8 mouse cellular contexts compared by ENCODE assay signal in the genomic region with DNA sequence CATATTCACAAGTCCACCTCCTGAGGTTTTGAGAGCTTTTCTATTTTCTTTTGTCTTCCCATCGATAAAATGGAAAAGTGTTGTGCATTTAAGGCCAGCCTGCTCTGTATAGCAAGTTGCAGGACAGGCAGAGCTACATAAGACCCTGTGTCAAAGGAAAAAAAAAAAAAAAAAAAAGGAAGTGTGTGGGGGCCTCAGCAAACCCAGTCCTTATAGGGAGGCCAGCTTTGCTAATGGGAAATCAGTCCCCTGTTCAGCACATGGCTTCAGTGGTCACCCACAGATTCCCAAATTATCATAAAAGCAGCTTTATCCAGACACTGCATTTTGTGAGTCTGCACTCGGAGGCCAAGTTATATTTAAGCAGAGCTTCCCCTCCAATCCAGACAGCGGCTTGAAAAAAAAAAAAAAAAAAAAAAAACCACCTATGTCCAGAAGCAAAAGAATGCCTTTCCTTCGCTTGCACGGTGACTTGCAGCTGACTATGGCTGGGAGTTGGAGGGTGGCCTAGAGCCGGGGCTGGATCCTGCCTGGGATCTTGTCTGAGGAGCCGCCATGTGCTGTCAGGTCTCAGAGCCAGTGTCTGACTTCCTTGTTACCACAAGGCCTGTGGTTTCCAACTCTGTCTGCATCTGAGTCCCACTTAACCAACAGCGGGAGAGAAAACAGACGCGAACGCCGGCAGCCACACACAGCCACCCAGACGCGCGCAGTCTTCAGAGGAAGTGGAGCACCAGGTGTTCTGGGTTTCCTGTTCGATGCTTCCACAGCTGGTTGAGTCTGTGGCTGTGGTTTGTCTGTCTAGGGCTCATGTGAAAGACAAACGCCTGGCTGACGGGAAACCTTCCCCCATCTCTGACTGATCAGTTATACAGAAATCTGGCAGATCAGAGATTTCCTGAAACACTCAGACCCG.
DNase-seq lines count a peak whose midpoint lies in the region; ATAC-seq and TF ChIP-seq lines count a peak whose summit lies in the region.

No protein-coding gene starts in this region.

- TF ChIP-seq POLR2A in brain, embryonic 14.5 days (IDR thresholded peaks at IDR 0.05; ENCODE audit: borderline replicate concordance, extremely low read depth, insufficient read depth, insufficient read length, poor library complexity, severe bottlenecking): no peak

- H3K36me3 ChIP-seq in limb, embryonic 12.5 days: no peaks in the 10 kb centered on the region

- no peaks in the 10 kb centered on the region for H3K27me3 ChIP-seq in limb, embryonic 12.5 days

- H3K4me2 ChIP-seq in limb, embryonic 12.5 days: 0 out of 2 replicates have a peak overlapping the region, but pooled peaks have one; percentile 23

- 0 out of 2 replicates have a peak overlapping the region, but pooled peaks have one; percentile 31 for H3K9ac ChIP-seq in limb, embryonic 12.5 days (replicated peaks)

- peaks cover 45% of the 10 kb centered on the region for H3K4me1 ChIP-seq in limb, embryonic 12.5 days (replicated peaks)

- WGBS in limb, embryonic 12.5 days: 35% methylated on average over 19 of the region's 19 CpGs

- DNase-seq in heart, adult 11 months: peak; percentile 96
- DNase-seq in heart, postnatal 4 days: no peak
- peak; percentile 93 for DNase-seq in 416B (ENCODE audit: low read depth)
- peak; percentile 39 for DNase-seq in brain, embryonic 14.5 days (ENCODE audit: low read depth)
- DNase-seq in spleen, postnatal 4 days (ENCODE audit: low spot score in 2 of 2): peak; percentile 58 to 76
- DNase-seq in retina, embryonic 14.5 days (ENCODE audit: low spot score): no peak
- DNase-seq in ovary, adult 18-20 months (ENCODE audit: low spot score): no peak

- no peak for TF ChIP-seq CTCF in brain, embryonic 14.5 days (IDR thresholded peaks at IDR 0.05; ENCODE audit: borderline replicate concordance, extremely low read depth, insufficient read depth, insufficient read length)

- no peak overlapping the region for H3K4me3 ChIP-seq in limb, embryonic 12.5 days (replicated peaks)

- H3K9me3 ChIP-seq in limb, embryonic 12.5 days: no peaks in the 10 kb centered on the region

- ATAC-seq in limb, embryonic 12.5 days (ENCODE audit: insufficient number of reproducible peaks, insufficient read depth, low FRiP score, low TSS enrichment, low read depth): no peak

- H3K27ac ChIP-seq in limb, embryonic 12.5 days: peak overlapping the region; percentile 84

Comparison
In these comparisons a context has a peak if more than half of its experiments do, and no peak if none do; other contexts are left out.
1. DNase-seq: peak in heart, adult 11 months (single experiment), 416B (single experiment), brain, embryonic 14.5 days (single experiment) and spleen, postnatal 4 days (2 of 2); none in heart, postnatal 4 days (single experiment), retina, embryonic 14.5 days (single experiment) and ovary, adult 18-20 months (single experiment).